Mouse (Mus musculus): ENCODE results near the gene Kat2a.

Kat2a gene

DNA sequence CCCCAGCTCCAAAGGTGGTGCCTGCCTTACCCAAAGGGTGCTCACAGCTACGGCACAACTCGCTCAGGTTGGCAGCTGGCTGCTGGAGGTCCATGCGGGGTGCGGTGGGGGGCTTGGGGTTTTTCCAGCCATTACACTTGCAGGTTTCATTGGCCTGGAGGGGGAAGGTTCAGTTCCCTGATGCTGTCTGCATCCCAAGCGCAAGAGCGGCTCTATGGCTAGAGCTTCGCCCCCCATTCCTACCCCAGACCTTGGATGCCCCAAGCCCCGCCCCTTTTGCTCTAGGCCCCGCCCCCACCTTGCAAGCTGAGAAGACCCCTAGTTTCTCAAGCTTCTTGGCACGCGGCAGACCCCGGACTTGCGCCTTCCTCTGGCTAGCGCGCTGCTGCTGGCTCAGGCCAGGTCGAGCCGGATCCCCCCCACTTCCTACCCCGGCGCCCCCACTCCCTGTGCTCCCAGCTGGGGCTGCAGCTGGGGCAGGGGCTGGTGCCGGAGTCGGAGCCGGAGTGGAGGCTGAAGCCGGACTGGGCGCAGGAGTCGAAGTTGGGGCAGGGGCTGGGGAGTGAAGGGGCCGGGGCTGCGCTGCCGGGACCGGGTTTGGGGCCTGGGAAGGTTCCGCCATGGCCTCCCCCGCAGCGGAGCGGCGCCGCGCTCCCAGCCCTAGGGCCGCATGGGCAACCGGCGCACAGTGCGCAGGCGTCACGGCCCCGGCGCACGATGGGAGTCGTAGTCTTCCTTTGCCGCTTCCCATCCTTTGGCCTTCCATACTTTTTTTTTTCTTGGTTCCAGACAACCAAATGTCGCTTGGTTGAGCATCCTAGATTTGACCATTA, at the start of gene Kat2a:
Gene Kat2a (minus strand): TSS at position 683 of the 833 bp plus-strand sequence.
- peak; percentile 85 for DNase-seq (ENCODE audit: low spot score)

DNA sequence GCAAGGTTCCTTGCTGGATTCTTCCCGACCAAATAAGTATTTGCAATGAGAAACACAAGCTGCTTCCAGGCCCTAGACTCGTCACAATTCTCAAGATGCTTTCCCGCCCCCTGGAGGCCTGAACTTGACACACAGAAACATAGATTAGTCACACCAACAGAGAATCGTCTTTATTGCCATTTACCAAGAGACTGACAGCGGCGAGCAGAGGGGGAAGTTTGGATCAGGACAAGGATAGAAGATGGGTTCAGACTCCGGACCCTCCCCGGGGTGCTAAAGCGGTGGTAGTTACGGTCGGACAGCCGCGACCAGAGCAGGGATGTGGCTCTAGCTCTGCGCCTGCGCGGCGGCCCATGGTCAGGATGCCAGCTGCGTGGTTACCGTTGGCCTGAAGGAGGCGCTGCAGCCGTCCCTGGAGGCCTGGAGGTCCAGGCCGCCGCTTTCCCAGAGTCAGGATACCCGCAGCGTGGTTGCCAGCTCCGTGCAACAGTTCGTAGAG, 49.3 kb upstream of the Kat2a start:
- DNase-seq (ENCODE audit: low spot score): peak; percentile 77

DNA sequence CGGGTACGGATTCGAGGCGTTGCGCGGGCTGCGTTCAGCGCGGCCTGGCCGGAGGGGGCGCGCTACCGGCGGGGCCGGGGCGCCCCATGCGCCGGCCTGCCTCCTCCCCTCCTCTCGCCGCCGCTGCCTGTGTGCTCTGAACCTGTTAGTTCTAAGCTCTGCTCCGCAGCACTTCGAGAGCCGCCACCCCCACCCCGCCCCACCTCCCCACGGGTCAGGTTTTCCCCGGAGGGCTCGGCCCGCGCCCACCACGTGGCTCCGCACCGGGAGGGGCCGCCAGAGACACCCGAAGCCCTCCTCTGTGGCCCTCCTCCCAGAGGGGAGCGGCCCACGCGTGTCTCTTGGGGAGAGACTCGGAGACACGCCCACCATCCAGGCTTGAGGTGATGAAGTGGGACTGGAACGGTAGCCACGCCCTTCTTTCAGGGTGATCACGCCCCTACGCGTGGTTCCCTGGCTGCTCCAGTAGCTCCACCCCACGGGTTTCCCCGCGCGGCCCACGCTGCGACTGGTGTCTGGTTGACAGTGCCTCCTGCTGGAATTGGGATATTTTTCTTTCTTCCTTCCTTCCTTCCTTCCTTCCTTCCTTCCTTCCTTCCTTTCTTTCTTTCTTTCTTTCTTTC, 47.5 kb upstream of the Kat2a start, which contains the start of gene Kcnh4:
Gene Kcnh4 (minus strand): TSS at position 332 of the 623 bp plus-strand sequence.
- peak; percentile 47 for DNase-seq (ENCODE audit: low spot score)

DNA sequence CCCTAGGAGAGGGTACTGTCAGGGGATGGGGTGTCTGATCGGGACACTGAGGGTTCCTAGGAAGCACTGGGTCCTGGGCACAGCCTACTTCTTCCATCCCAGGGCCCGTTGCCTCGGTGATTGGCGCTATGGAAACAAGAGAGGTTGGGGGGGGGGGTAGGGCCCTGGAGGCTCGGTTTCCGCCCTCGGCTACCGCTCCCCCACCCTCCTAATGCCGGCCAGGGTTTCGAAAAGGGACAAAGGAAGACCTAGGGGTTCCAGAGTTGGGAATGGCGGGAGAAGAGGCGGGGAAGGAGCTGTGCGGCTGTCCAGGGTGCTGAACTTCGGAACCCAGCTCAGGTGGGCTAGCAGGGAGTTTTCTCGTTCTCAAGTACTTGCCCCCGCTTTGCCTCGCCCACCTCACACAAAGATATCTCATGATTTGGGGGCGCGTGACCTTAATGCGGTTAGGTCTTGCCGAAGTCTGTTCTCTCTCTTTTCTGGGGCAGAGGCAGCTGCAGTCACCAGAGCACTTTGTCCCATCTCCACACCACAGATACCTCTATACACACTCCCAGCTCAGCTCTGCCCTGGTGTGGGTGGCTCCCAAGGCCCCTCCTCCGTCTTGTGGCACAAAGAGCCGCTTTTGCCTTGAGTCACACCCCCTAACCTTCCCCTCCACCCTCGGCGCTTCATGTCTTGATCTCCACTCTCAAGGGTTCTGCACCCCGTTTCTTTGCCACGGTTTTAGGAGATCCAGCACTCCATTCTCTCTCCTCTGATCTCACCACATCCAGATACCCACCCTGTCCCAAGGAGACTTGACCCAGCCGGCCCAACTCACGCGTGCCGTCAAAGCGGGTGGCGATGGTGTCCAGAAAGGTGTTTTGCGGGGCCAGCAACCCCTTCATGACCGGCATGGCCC, 46.7 kb upstream of the Kat2a start:
- DNase-seq (ENCODE audit: low spot score): peak; percentile 47

DNA sequence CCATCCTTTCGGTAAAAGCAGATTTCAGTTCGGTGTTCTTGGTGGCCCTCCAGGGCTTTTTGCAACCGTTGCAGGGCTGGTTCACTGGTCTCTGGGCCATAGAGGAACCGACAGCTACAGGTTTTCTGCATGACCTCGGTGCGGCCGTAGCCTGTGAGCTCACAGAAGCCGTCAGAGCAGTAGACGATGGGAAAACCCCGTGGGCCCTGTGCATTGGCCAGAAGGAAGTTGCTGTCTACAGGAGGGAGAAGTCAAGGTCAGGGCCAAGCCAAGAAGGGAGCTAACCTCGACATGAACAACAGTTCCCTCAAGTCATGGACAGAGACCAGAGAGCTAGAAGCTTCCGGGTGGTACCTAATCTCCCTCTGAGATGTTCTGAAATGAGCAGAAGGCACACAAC, 45.3 kb upstream of the Kat2a start:
- DNase-seq (ENCODE audit: low spot score): no peak

DNA sequence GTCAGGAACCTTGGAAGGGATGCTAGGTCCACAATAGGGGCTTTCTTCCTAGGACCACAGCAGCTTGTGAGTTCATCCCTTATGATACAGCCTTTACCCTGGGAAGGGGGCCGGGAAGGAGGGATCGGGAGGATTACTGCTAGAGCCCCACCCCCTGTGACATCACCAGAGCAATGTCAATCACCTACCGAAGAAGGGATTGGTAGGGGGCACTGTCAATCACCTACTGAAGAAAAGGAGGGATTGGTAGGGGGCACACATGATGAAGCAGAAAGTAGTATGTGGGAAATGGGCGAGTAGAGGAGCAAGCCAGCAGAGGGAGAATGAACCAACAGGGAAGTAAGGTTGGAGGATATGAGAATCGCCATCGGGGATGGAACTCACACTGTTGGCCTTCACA, 44.2 kb upstream of the Kat2a start:
- DNase-seq (ENCODE audit: low spot score): no peak

DNA sequence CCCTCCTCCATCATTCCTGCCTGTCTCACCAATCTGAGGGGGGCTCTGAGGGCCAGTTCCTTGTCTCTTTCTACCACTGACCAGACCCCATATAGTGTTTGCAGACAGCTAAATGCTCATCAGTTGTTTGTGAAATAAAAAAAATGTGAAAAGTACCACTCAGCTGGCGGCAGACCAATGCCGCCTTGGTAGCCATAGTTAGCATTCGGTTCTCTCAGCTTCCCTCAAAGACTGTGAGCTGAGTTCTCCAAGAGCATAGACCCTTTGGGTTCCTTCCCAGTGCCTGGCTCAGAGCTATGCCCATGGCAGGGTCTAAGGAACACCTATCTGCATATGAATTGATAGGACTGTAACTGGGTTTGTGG, 42.4 kb upstream of the Kat2a start:
- no peak for DNase-seq (ENCODE audit: low spot score)

DNA sequence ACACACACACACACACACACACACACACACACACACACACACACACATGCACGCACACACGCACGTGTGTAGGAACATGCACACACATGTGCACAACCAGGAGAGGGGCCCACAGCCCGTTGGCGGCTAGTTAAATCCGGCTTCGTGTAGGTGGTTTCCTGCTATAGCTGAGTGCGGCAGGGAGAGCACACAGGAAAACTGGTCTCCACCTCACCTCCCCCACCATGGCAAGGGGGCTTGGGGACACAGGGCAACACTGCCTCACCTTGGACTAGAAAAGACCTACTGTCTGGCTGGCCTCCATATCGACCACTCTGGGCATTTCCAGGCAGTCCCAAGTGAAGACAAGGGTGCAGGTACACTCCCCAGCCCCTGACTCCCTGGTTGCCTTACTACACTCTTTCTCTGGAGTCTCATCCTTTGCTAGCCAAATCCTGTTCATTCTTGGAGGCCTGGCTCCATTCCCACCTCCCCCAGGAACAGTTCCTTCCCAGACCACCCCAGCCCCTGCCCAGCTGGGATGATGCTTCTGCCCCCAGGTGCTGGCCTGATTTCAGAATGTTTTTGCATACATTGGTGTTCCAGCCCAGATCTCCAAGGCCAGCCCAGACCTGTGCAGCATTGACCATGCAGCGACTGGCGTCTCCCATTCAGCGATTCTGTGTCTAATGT, 41.9 kb upstream of the Kat2a start:
- DNase-seq (ENCODE audit: low spot score): no peak

DNA sequence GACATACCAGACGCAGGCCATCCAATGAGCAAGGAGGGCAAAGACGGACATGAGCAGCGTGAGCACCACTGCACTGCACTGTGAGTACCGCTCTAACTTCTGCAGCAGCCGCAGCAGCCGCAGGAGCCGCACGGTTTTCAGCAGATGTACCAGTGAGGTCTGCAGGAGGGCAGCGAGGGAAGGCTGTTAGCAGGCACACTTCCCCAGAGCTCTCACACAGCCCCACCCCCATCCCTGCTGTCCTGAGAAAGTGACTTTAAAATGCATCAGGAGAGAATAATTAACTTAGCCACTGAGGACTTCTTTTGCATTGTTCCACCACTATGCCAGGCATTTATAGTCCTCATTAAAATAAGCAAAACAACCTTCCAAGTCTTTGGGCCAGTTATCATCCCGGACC, 40.0 kb upstream of the Kat2a start:
- no peak for DNase-seq (ENCODE audit: low spot score)

DNA sequence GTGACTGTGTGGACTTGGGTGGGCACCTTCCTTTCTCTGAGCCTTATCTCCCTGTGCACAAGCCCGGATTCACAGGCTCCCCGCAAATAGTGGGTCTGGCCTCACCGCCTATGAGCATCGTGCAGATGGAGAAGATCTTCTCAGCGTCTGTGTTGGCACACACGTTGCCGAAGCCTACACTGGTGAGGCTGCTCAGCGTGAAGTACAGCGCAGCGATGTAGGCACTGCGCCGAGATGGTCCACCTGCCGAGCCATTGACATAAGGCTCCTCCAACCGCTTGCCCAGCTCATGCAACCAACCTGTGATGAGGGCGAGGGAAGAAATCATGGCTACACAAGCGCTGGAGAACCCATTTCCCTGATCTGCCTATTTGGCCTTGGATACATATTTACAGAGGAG, 37.9 kb upstream of the Kat2a start:
- no peak for DNase-seq (ENCODE audit: low spot score)

DNA sequence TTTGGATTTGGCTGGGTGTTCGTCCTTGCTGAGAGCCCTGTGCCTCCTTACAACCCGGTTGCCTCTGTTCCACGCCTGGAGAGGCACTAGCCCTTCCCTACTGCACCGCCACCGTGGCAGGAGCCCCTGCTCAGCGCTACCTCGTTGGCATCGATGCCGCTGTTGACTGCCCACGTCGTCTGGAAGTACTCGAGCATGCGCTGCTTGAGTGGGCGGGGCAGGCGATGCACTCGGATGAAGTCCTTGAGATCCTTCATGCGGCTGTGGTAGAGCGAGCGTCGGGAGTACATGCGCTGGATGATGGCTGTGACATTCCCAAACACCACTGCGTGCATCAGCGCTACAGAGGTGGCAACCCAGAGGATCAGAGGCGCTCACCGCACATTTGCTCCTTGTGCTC, 37.2 kb upstream of the Kat2a start:
- DNase-seq (ENCODE audit: low spot score): no peak

DNA sequence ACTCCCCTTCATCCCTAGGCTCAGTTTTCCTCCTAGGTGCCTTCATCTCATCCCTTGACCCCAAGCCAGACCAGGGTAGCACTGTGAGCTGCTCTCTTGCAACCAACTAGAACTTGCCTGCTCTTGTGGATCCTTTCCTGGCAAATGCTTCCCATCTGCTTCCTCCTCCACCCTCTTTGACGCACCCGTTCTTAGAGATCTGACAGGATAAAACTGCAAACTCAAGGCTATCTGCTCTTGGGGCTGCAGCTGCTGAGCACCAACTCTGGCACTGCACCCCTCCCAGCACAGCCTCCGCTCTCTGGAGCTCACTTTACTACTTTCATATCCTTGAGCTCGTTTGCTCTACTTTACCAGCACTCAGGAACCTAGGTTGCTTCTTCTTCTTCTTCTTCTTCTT, 36.4 kb upstream of the Kat2a start:
- no peak for DNase-seq (ENCODE audit: low spot score)

DNA sequence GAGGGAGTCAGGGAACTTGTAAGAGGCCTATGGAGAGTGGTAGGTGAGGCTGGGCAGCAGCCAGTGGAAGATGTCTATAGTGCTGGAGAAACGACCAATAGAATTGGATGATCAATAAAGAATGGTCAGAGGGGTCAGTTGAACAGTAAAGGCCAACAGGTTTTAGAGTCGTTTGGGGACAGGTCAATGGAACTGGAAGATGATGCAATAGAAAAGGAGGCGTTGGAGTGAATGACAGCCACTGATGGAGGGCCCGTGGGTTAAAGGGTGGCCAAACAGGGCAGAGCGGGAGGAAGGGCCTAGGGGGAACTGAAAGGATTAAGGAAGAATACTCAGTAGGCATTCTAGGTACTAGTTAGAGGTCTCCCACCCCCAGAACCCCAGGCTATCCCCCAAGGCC, 34.8 kb upstream of the Kat2a start:
- DNase-seq (ENCODE audit: low spot score): no peak

DNA sequence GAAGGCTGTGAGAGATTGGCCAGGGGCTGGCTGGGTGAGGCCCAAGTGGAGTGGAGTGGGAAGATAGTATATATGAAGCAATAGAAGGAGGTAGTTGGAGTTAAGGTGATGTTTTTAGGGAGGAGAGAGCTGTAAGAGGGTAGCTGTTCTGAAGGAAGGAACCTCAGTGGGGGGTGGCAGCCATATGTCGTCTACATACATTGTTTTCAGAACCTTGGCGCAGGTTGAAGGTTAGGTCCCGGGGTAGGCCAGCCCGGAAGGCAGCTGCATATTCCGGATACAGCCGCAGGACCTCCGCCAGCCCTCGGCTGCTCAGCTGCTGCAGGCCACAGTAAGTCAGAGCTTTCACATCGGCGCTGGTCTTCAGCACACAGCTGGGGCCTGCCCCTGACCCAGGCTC, 34.3 kb upstream of the Kat2a start:
- no peak for DNase-seq (ENCODE audit: low spot score)

DNA sequence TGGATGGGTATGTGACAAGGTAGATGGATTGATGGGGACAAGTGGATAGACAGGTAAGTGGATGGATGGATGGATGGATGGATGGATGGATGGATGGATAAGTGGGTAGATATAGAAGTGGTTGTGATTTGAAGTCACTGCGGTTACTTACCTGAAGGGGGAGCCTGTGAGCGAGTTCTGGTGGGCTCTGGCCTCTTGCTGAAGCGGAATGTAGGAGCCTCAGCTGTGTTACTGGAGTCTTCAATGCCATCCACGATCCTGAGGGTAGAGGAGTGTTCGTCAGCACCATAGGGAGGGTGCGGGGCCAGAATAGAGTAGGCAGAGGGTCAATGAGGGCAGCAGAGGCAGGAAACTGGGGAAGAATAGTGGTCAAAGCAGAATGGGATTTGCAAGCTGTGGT, 32.8 kb upstream of the Kat2a start:
- DNase-seq (ENCODE audit: low spot score): peak; percentile 35

DNA sequence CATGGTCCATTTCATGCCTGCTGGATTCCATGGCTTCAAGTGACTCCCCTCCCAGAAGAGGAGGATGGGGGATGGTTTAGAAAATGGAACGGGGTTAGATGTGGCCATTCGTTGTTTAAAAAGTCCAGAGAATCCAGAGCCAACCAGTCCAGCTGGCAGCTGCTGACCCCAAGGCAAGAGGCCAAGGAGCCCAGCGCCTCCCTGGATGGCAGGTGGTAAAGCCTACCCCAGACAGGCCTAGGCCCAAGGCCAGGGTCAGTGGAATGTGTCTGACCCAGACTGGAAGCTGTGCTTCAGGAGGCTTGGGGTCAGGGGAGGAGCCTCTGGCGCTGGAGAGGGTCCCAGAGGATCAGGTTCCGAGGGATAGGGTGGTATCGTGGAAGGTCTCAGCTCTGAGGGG, 29.1 kb upstream of the Kat2a start:
- no peak for DNase-seq (ENCODE audit: low spot score)

DNA sequence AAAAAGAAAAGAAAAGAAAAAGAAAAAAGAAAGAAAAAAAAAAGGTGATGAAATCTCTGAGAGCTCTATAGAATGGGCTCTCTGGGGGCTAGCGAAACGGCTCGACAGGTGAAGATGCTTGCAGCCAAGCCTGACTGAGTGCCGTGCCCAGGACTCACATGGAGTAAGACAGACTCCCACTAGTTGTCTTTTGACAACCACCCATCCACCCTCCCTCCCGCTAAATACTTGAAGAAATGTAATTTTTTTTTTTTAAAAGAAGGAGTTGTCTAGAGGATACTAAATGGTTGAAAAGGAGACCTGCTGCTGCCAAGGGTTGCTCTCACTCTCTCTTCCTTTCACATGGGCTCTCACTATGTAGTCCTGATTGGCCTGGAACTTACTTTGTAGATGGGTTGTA, 26.5 kb upstream of the Kat2a start:
- no peak for DNase-seq (ENCODE audit: low spot score)

DNA sequence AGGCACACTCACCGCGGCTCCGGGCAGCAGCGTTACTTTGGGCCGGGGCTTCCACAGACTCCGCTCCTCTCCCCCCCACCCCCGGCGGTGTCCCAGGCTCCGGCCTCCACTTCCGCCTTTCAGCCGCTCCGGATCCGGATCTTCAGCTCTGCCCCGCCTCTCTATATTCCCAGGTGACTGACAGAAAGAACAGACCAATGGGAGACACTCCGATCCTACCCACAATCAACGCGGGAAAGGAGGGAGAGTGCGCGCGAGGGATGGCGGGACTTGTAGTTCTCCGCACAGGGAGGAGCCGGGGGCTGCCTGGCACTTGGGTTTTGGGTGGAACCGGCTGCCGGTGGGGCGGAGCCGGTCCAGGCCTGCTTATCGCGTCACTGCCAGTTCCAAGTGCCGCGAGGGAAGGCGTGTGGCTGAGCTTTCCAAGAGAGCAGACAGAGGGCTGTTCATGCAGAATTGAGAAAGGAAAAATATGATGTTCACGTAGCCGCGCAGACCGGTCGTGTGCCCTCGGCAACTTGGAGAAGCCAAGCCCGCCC, 25.9 kb upstream of the Kat2a start, which contains the start of gene Rab5c:
Gene Rab5c (minus strand): TSS at position 150 of the 539 bp plus-strand sequence.
- DNase-seq (ENCODE audit: low spot score): peak; percentile 99

DNA sequence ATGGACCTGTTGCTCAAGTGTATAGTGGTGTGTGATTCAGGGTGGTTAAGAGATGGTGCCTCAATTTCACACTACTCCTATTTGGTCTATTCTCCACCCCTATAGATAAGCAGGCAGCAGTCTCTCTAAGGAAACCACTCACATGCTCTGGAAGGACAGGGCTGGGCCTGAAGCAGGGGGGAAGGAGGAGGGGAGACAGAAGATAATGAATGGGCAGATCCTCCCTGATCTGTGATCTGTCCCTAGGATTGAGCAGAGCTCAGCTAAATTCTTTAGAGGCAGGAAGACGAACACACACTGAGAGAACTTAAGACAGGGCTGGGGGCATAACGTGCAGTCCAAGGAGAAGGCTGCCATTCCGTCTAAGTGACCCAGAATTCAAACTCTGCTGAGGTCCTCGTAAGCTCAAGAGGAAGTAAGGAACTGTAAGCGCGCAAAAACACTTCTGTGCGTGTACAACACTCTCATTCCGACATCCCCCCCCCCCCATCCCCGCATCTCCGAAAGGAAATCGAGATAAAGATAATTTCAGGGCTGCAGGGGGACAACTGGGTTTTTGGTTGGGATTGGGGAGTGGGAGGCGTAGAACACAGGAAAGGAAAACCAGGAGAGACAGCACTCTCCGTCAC, 25.0 kb upstream of the Kat2a start:
- DNase-seq (ENCODE audit: low spot score): no peak

DNA sequence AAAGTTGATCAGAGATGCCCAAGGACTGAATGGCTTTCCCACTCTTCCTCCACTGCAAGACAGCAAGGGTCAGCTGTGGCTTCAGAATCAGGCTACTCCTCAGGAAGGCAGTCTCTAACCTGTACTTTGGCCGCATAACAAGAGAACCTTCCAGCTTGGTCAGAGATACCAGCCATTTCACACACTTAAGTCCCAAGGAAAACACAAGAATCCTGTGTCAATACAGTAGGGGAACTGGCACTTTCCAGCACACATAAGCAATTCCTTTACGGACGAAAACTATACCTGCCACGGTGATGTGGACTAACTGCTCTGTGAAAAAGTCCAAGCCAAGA, 24.4 kb upstream of the Kat2a start:
- no peak for DNase-seq (ENCODE audit: low spot score)
